Mouse (Mus musculus) intestine, embryonic 14.5 days (tissue): ENCODE measurements at regions not wholly inside any gene's neighbourhood (a gene's known extent, or its start where the extent isn't known, plus 50 kb on each side); places are given as distances from the start of the nearest gene placed in this dataset.
A peak's percentile ranks its signal among the peaks of the same experiment; 100 is the strongest.

Source experiments
- ATAC-seq: fragments of 200-750 bp; cut with Nextera tagmentation; replicated peaks from 2 replicates; pipeline ENCODE4 v1.8.0; 2017; ENCODE audit warnings: low read depth, moderate number of reproducible peaks, moderate TSS enrichment, moderate library complexity; ENCODE audit not compliant: low FRiP score, low TSS enrichment
- DNase-seq: peaks from one replicate; pipeline ENCODE4 v3.0.0-alpha.2; 2018; ENCODE audit warnings: low spot score
- H3K27ac ChIP-seq: fragments of 300-500 bp; sonication (generic); 2 replicates; pipeline ENCODE4 v1.5.1; 2014; ENCODE audit warnings: low read depth, mild to moderate bottlenecking, control low read depth
- H3K27me3 ChIP-seq: fragments of 300-500 bp; sonication (generic); replicated peaks from 2 replicates; pipeline ENCODE4 v1.6.1; 2014; ENCODE audit warnings: low read length, control low read depth; ENCODE audit not compliant: control insufficient read depth, insufficient read depth
- H3K36me3 ChIP-seq: fragments of 300-500 bp; sonication (generic); 2 replicates; pipeline ENCODE4 v1.6.1; 2014; ENCODE audit warnings: low read length, control low read depth; ENCODE audit not compliant: control insufficient read depth, insufficient read depth
- H3K4me1 ChIP-seq: fragments of 300-500 bp; sonication (generic); replicated peaks from 2 replicates; pipeline ENCODE4 v1.6.1; 2014; ENCODE audit warnings: low read length, control low read depth, mixed read lengths; ENCODE audit not compliant: control insufficient read depth, insufficient read depth
- H3K4me2 ChIP-seq: fragments of 300-500 bp; sonication (generic); 2 replicates; pipeline ENCODE4 v1.6.1; 2014; ENCODE audit warnings: low read length
- H3K4me3 ChIP-seq: fragments of 300-500 bp; sonication (generic); 2 replicates; pipeline ENCODE4 v1.5.1; 2014; ENCODE audit warnings: low read depth, low read length, control low read depth, mixed read lengths
- H3K9ac ChIP-seq: fragments of 300-500 bp; sonication (generic); 2 replicates; pipeline ENCODE4 v1.6.1; 2014; ENCODE audit warnings: mild to moderate bottlenecking, low read length
- H3K9me3 ChIP-seq: fragments of 300-500 bp; sonication (generic); 2 replicates; pipeline ENCODE4 v1.6.1; 2016; ENCODE audit warnings: low read length, control low read depth; ENCODE audit not compliant: control insufficient read depth
- WGBS: fragments of 180-500 bp; shearing (Covaris S2); extraction: QIAGEN DNeasy Blood & Tissue Kit; methylation state at CpG from one replicate; pipeline ENCODE4 v1.1.7; 2014; 5-methylcytosine and 5-hydroxymethylcytosine counted together

GRCm38 (mm10) chr12:13059473-13059872 is 117.8 kb upstream of the Mycn start:
- no peaks in the 10 kb centered on the region for H3K36me3 ChIP-seq
- ATAC-seq: no peak

GRCm38 (mm10) chr12:13056246-13056645 is 114.5 kb upstream of the Mycn start:
- H3K27ac ChIP-seq: no peak overlapping the region
- H3K9me3 ChIP-seq: no peaks in the 10 kb centered on the region
- H3K4me3 ChIP-seq: no peak overlapping the region
- 47% methylated on average over 7 of the region's 7 CpGs for WGBS
- H3K36me3 ChIP-seq: no peaks in the 10 kb centered on the region
- H3K27me3 ChIP-seq: no peaks in the 10 kb centered on the region
- ATAC-seq: no peak
- no peak for DNase-seq
- H3K4me2 ChIP-seq: no peak overlapping the region
- H3K4me1 ChIP-seq: peaks cover 13% of the 10 kb centered on the region; the same call in 1 of the 2 replicates
- no peak overlapping the region for H3K9ac ChIP-seq

More at GRCm38 (mm10) chr12:13059473-13059872, 117.8 kb upstream of the Mycn start:
- H3K9me3 ChIP-seq: no peaks in the 10 kb centered on the region
- no peaks in the 10 kb centered on the region for H3K27me3 ChIP-seq
- H3K9ac ChIP-seq: no peak overlapping the region
- no peak for DNase-seq
- WGBS: 65% methylated on average over 2 of the region's 3 CpGs
- no peaks in the 10 kb centered on the region for H3K4me1 ChIP-seq
- H3K27ac ChIP-seq: no peak overlapping the region
- no peak overlapping the region for H3K4me3 ChIP-seq
- no peak overlapping the region for H3K4me2 ChIP-seq

- H3K9ac ChIP-seq: no peak overlapping the region
- H3K4me2 ChIP-seq: no peak overlapping the region
- no peaks in the 10 kb centered on the region for H3K9me3 ChIP-seq
- H3K4me1 ChIP-seq: peaks cover 19% of the 10 kb centered on the region
- DNase-seq (no peak), ATAC-seq (no peak)
- 47% methylated on average over 3 of the region's 3 CpGs for whole genome bisulfite sequencing
- no peaks in the 10 kb centered on the region for H3K36me3 ChIP-seq
- H3K4me3 ChIP-seq: no peak overlapping the region
- H3K27me3 ChIP-seq: no peaks in the 10 kb centered on the region
- H3K27ac ChIP-seq: no peak overlapping the region
Observed at GRCm38 (mm10) chr12:13054611-13055010, 112.9 kb upstream of the Mycn start.

GRCm38 (mm10) chr12:13053746-13054145 is 112.0 kb upstream of the Mycn start:
- no peaks in the 10 kb centered on the region for H3K27me3 ChIP-seq
- H3K27ac ChIP-seq: no peak overlapping the region
- 38% methylated on average over 5 of the region's 5 CpGs for whole genome bisulfite sequencing

GRCm38 (mm10) chr12:13052845-13053623 is 111.3 kb upstream of the Mycn start:
- 60% methylated on average over 9 of the region's 9 CpGs for WGBS
- Histone ChIP-seq H3K4me2 (no peak overlapping the region), H3K4me3 (no peak overlapping the region), H3K36me3 (no peaks in the 10 kb centered on the region), H3K27ac (no peak overlapping the region), H3K27me3 (no peaks in the 10 kb centered on the region), H3K9me3 (no peaks in the 10 kb centered on the region), H3K9ac (no peak overlapping the region), H3K4me1 (peaks cover 32% of the 10 kb centered on the region)
- ATAC-seq (no peak), DNase-seq (no peak)

More at GRCm38 (mm10) chr12:13053746-13054145, 112.0 kb upstream of the Mycn start:
- Histone ChIP-seq H3K4me2 (no peak overlapping the region), H3K36me3 (no peaks in the 10 kb centered on the region), H3K9ac (no peak overlapping the region), H3K4me3 (no peak overlapping the region), H3K4me1 (peaks cover 25% of the 10 kb centered on the region), H3K9me3 (no peaks in the 10 kb centered on the region)
- ATAC-seq: no peak
- DNase-seq: no peak

- ATAC-seq (no peak), DNase-seq (no peak)
- H3K9ac ChIP-seq: no peak overlapping the region
Observed at GRCm38 (mm10) chr12:13052164-13052563, 110.5 kb upstream of the Mycn start.

GRCm38 (mm10) chr12:13049659-13050058 is 107.9 kb upstream of the Mycn start:
- Histone ChIP-seq H3K36me3 (no peaks in the 10 kb centered on the region), H3K4me1 (peaks cover 33% of the 10 kb centered on the region), H3K27ac (no peak overlapping the region), H3K27me3 (no peaks in the 10 kb centered on the region), H3K9me3 (no peaks in the 10 kb centered on the region), H3K4me3 (no peak overlapping the region), H3K4me2 (0 out of 2 replicates have a peak overlapping the region, but pooled peaks have one; percentile 6), H3K9ac (no peak overlapping the region)
- 10% methylated on average over 8 of the region's 8 CpGs for WGBS
- peak; percentile 64; the same call in 1 of the 2 replicates for ATAC-seq
- DNase-seq: peak; percentile 68

More at GRCm38 (mm10) chr12:13052164-13052563, 110.5 kb upstream of the Mycn start:
- no peak overlapping the region for H3K27ac ChIP-seq
- no peak overlapping the region for H3K4me3 ChIP-seq
- no peaks in the 10 kb centered on the region for H3K36me3 ChIP-seq
- H3K27me3 ChIP-seq: no peaks in the 10 kb centered on the region
- H3K4me2 ChIP-seq: no peak overlapping the region
- H3K9me3 ChIP-seq: no peaks in the 10 kb centered on the region
- WGBS: 59% methylated on average over 6 of the region's 6 CpGs
- H3K4me1 ChIP-seq: peaks cover 33% of the 10 kb centered on the region

- no peak for DNase-seq
- WGBS: 32% methylated on average over 13 of the region's 13 CpGs
- H3K27ac ChIP-seq: no peak overlapping the region
Observed at GRCm38 (mm10) chr12:13048168-13048727, 106.5 kb upstream of the Mycn start.

More at GRCm38 (mm10) chr12:13048168-13048727, 106.5 kb upstream of the Mycn start:
- Histone ChIP-seq H3K27me3 (no peaks in the 10 kb centered on the region), H3K4me2 (no peak overlapping the region), H3K36me3 (no peaks in the 10 kb centered on the region), H3K4me3 (no peak overlapping the region), H3K4me1 (peaks cover 25% of the 10 kb centered on the region), H3K9ac (no peak overlapping the region), H3K9me3 (no peaks in the 10 kb centered on the region)
- ATAC-seq: no peak
